Mouse (Mus musculus) limb, embryonic 13.5 days (tissue): ENCODE measurements around the gene Slc2a9. TPM values are rescaled to one million over a fixed set of nuclear protein-coding genes. Genes with fewer than 3 reads are reported as not detected.
A peak's percentile ranks its signal among the peaks of the same experiment; 100 is the strongest.

Experiments used
- ATAC-seq: fragments of 200-750 bp; cut with Nextera tagmentation; 2 replicates; pipeline ENCODE4 v1.8.0; 2017; ENCODE audit warnings: low read depth, moderate number of reproducible peaks, moderate TSS enrichment; ENCODE audit not compliant: low FRiP score
- H3K27ac ChIP-seq: fragments of 300-500 bp; sonication (generic); 2 replicates; pipeline ENCODE4 v1.5.1; 2015; ENCODE audit warnings: inconsistent platforms, mild to moderate bottlenecking, moderate library complexity
- H3K27me3 ChIP-seq: fragments of 300-500 bp; sonication (generic); 2 replicates; pipeline ENCODE4 v1.6.1; 2015; ENCODE audit warnings: mild to moderate bottlenecking, inconsistent platforms
- H3K36me3 ChIP-seq: fragments of 300-500 bp; sonication (generic); 2 replicates; pipeline ENCODE4 v1.6.1; 2015; ENCODE audit warnings: inconsistent platforms, mild to moderate bottlenecking, moderate library complexity
- H3K4me1 ChIP-seq: fragments of 300-500 bp; sonication (generic); 2 replicates; pipeline ENCODE4 v1.6.1; 2015; ENCODE audit warnings: inconsistent platforms
- H3K4me2 ChIP-seq: fragments of 300-500 bp; sonication (generic); replicated peaks from 2 replicates; pipeline ENCODE4 v1.6.1; 2015; ENCODE audit warnings: inconsistent platforms, mild to moderate bottlenecking, moderate library complexity
- H3K4me3 ChIP-seq: fragments of 300-500 bp; sonication (generic); 2 replicates; pipeline ENCODE4 v1.5.1; 2015; ENCODE audit warnings: moderate library complexity, mild to moderate bottlenecking, inconsistent platforms
- H3K9ac ChIP-seq: fragments of 300-500 bp; sonication (generic); 2 replicates; pipeline ENCODE4 v1.6.1; 2015; ENCODE audit warnings: mild to moderate bottlenecking, inconsistent platforms
- H3K9me3 ChIP-seq: fragments of 300-500 bp; sonication (generic); 2 replicates; pipeline ENCODE4 v1.6.1; 2016; ENCODE audit warnings: inconsistent platforms
- WGBS: fragments of 180-500 bp; shearing (Covaris S2); methylation state at CpG from one replicate; pipeline ENCODE4 v1.1.7; 2015; 5-methylcytosine and 5-hydroxymethylcytosine counted together
- polyA plus RNA-seq: library from polyadenylated mRNA; unstranded; fragments of >200 nt; fragmentation: Nextera tagmentation; extraction: Ambion mirVana; gene quantifications from 2 replicates; pipeline ENCODE4 v1.2.1, GENCODE M21; 2015

Gene Slc2a9
- polyA plus RNA-seq: 0.28 and 0.32 TPM in 2 replicates

GRCm38 (mm10) chr5:38502992-38503391, at the start of gene Slc2a9:
Slc2a9 (minus strand) TSS chr5:38503143.
- H3K9me3 ChIP-seq: no peaks in the 10 kb centered on the region
- no peak within 1 kb of the TSS for H3K27ac ChIP-seq
- H3K4me2 ChIP-seq: no peak within 1 kb of the TSS
- H3K4me3 ChIP-seq: no peak within 1 kb of the TSS
- H3K36me3 ChIP-seq: no peaks in the 10 kb centered on the region
- no peak within 1 kb of the TSS for H3K9ac ChIP-seq
- WGBS: 85% methylated on average over 4 of the region's 4 CpGs
- no peaks in the 10 kb centered on the region for H3K27me3 ChIP-seq
- ATAC-seq: no peak
- H3K4me1 ChIP-seq: peaks cover 14% of the 10 kb centered on the region

GRCm38 (mm10) chr5:38552615-38553014, 49.7 kb upstream of the Slc2a9 start:
- H3K4me3 ChIP-seq: no peak overlapping the region
- H3K36me3 ChIP-seq: peaks cover 88% of the 10 kb centered on the region
- ATAC-seq: no peak
- no peak overlapping the region; the same call in 1 of the 2 replicates for H3K9ac ChIP-seq
- peaks cover 18% of the 10 kb centered on the region for H3K4me1 ChIP-seq
- no peak overlapping the region for H3K4me2 ChIP-seq
- H3K27me3 ChIP-seq: no peaks in the 10 kb centered on the region
- whole genome bisulfite sequencing: 68% methylated on average over 3 of the region's 3 CpGs
- no peak overlapping the region for H3K27ac ChIP-seq
- no peaks in the 10 kb centered on the region for H3K9me3 ChIP-seq

GRCm38 (mm10) chr5:38550221-38550768, 47.4 kb upstream of the Slc2a9 start:
- Histone ChIP-seq H3K27ac (peak overlapping the region; percentile 73), H3K4me3 (no peak overlapping the region), H3K9me3 (no peaks in the 10 kb centered on the region), H3K4me1 (peaks cover 18% of the 10 kb centered on the region), H3K27me3 (no peaks in the 10 kb centered on the region), H3K9ac (no peak overlapping the region), H3K4me2 (no peak overlapping the region), H3K36me3 (peaks cover 90% of the 10 kb centered on the region)
- WGBS: 88% methylated on average over 1 of the region's 1 CpGs
- ATAC-seq: no peak

GRCm38 (mm10) chr5:38549461-38549909, 46.5 kb upstream of the Slc2a9 start:
- WGBS: 65% methylated on average over 3 of the region's 3 CpGs
- peak overlapping the region; percentile 73 for H3K27ac ChIP-seq
- no peak overlapping the region for H3K9ac ChIP-seq
- H3K4me3 ChIP-seq: no peak overlapping the region
- no peaks in the 10 kb centered on the region for H3K9me3 ChIP-seq
- H3K36me3 ChIP-seq: peaks cover 90% of the 10 kb centered on the region
- H3K4me2 ChIP-seq: 0 out of 2 replicates have a peak overlapping the region, but pooled peaks have one; percentile 15
- ATAC-seq: peak; percentile 62
- no peaks in the 10 kb centered on the region for H3K27me3 ChIP-seq
- peaks cover 26% of the 10 kb centered on the region for H3K4me1 ChIP-seq

- Histone ChIP-seq H3K4me2 (no peak overlapping the region), H3K27me3 (no peaks in the 10 kb centered on the region), H3K27ac (no peak overlapping the region), H3K36me3 (peaks cover 100% of the 10 kb centered on the region), H3K9ac (no peak overlapping the region), H3K9me3 (no peaks in the 10 kb centered on the region), H3K4me3 (no peak overlapping the region), H3K4me1 (peaks cover 30% of the 10 kb centered on the region)
- ATAC-seq: no peak
- WGBS: 77% methylated on average over 6 of the region's 6 CpGs
These were observed 44.4 kb upstream of the Slc2a9 start for GRCm38 (mm10) chr5:38547375-38547774.

- 38% methylated on average over 5 of the region's 5 CpGs for WGBS
- peaks cover 20% of the 10 kb centered on the region for H3K4me1 ChIP-seq
- no peak overlapping the region for H3K4me3 ChIP-seq
- peak overlapping the region; percentile 28; the same call in 1 of the 2 replicates for H3K27ac ChIP-seq
- no peaks in the 10 kb centered on the region for H3K27me3 ChIP-seq
- H3K36me3 ChIP-seq: peaks cover 100% of the 10 kb centered on the region
- ATAC-seq: peak; percentile 17; the same call in 1 of the 2 replicates
- H3K9ac ChIP-seq: no peak overlapping the region
- H3K9me3 ChIP-seq: no peaks in the 10 kb centered on the region
- no peak overlapping the region for H3K4me2 ChIP-seq
These were observed 41.8 kb upstream of the Slc2a9 start for GRCm38 (mm10) chr5:38544423-38545415.

- 72% methylated on average over 4 of the region's 4 CpGs for WGBS
- no peak overlapping the region for H3K4me3 ChIP-seq
- H3K27me3 ChIP-seq: no peaks in the 10 kb centered on the region
- H3K9me3 ChIP-seq: no peaks in the 10 kb centered on the region
- H3K36me3 ChIP-seq: peaks cover 100% of the 10 kb centered on the region
- no peak overlapping the region; the same call in 1 of the 2 replicates for H3K27ac ChIP-seq
- peaks cover 12% of the 10 kb centered on the region; the same call in 1 of the 2 replicates for H3K4me1 ChIP-seq
- no peak overlapping the region for H3K4me2 ChIP-seq
- ATAC-seq: no peak
- no peak overlapping the region for H3K9ac ChIP-seq
These were observed 40.7 kb upstream of the Slc2a9 start for GRCm38 (mm10) chr5:38543496-38544217.

- Histone ChIP-seq H3K9ac (no peak overlapping the region), H3K27ac (no peak overlapping the region), H3K27me3 (no peaks in the 10 kb centered on the region), H3K36me3 (peaks cover 100% of the 10 kb centered on the region), H3K4me2 (no peak overlapping the region), H3K9me3 (no peaks in the 10 kb centered on the region), H3K4me3 (no peak overlapping the region), H3K4me1 (peaks cover 12% of the 10 kb centered on the region; the same call in 1 of the 2 replicates)
- ATAC-seq: no peak
- 92% methylated on average over 3 of the region's 3 CpGs for WGBS
These were observed 38.8 kb upstream of the Slc2a9 start for GRCm38 (mm10) chr5:38541728-38542127.

- Histone ChIP-seq H3K9ac (no peak overlapping the region), H3K4me3 (no peak overlapping the region), H3K27me3 (no peaks in the 10 kb centered on the region), H3K36me3 (peaks cover 100% of the 10 kb centered on the region), H3K4me1 (peaks cover 12% of the 10 kb centered on the region; the same call in 1 of the 2 replicates), H3K9me3 (no peaks in the 10 kb centered on the region), H3K4me2 (no peak overlapping the region), H3K27ac (no peak overlapping the region)
- ATAC-seq: no peak
- 82% methylated on average over 1 of the region's 1 CpGs for WGBS
These were observed 38.0 kb upstream of the Slc2a9 start for GRCm38 (mm10) chr5:38540898-38541297.

- no peaks in the 10 kb centered on the region for H3K27me3 ChIP-seq
- H3K4me3 ChIP-seq: no peak overlapping the region
- no peaks in the 10 kb centered on the region for H3K9me3 ChIP-seq
- H3K4me2 ChIP-seq: no peak overlapping the region
- no peak overlapping the region for H3K9ac ChIP-seq
- no peak for ATAC-seq
- 91% methylated on average over 8 of the region's 8 CpGs for WGBS
- no peaks in the 10 kb centered on the region for H3K4me1 ChIP-seq
- no peak overlapping the region for H3K27ac ChIP-seq
- H3K36me3 ChIP-seq: peaks cover 100% of the 10 kb centered on the region
These were observed 35.6 kb upstream of the Slc2a9 start for GRCm38 (mm10) chr5:38538508-38538907.

GRCm38 (mm10) chr5:38537845-38538244, 34.9 kb upstream of the Slc2a9 start:
- 93% methylated on average over 4 of the region's 4 CpGs for WGBS
- H3K9ac ChIP-seq: no peak overlapping the region
- no peak overlapping the region for H3K27ac ChIP-seq
- ATAC-seq: no peak
- no peak overlapping the region for H3K4me3 ChIP-seq
- peaks cover 99% of the 10 kb centered on the region for H3K36me3 ChIP-seq
- no peaks in the 10 kb centered on the region for H3K4me1 ChIP-seq
- H3K4me2 ChIP-seq: no peak overlapping the region
- no peaks in the 10 kb centered on the region for H3K27me3 ChIP-seq
- H3K9me3 ChIP-seq: no peaks in the 10 kb centered on the region
